Mouse (Mus musculus) ES-E14 (cell line): ENCODE data around the gene Naa10. TPM values are rescaled to one million over a fixed set of nuclear protein-coding genes. Genes with fewer than 3 reads are reported as not detected.
A peak's percentile ranks its signal among the peaks of the same experiment; 100 is the strongest.

Experiments
- DNase-seq: peaks from one replicate; pipeline ENCODE4 v3.0.0-alpha.2; 2013; ENCODE audit warnings: low read depth, low spot score
- H3K27ac ChIP-seq: 2 replicates; pipeline ENCODE4 v1.5.1; 2012; ENCODE audit warnings: low read depth, mild to moderate bottlenecking, low read length, moderate library complexity, mixed read lengths; ENCODE audit not compliant: poor library complexity, insufficient read depth, severe bottlenecking
- H3K36me3 ChIP-seq: 2 replicates; pipeline ENCODE4 v1.6.1; 2012; ENCODE audit warnings: mild to moderate bottlenecking, low read length, moderate library complexity, mixed read lengths; ENCODE audit not compliant: control insufficient read depth, poor library complexity, insufficient read depth, severe bottlenecking
- H3K4me1 ChIP-seq, 2 experiments: fragments of 150-350 bp in 1 of 2; sonication (generic) in 1 of 2; 2 replicates each; pipeline ENCODE4 v1.6.1; 2012; ENCODE audit warnings: low read length in 2 of 2, mild to moderate bottlenecking in 1 of 2, mixed read lengths in 1 of 2; ENCODE audit not compliant: control insufficient read depth in 2 of 2, insufficient read depth in 2 of 2, poor library complexity in 1 of 2
- H3K4me3 ChIP-seq, 2 experiments: fragments of 150-350 bp in 1 of 2; sonication (generic) in 1 of 2; 2 replicates each; pipeline ENCODE4 v1.5.1; 2012; ENCODE audit warnings: low read length in 2 of 2, low read depth in 1 of 2, mild to moderate bottlenecking in 1 of 2, mixed read lengths in 1 of 2; ENCODE audit not compliant: insufficient read depth in 1 of 2, poor library complexity in 1 of 2, severe bottlenecking in 1 of 2
- H3K9ac ChIP-seq: 2 replicates; pipeline ENCODE4 v1.6.1; 2012; ENCODE audit warnings: low read depth, mild to moderate bottlenecking, low read length, mixed read lengths; ENCODE audit not compliant: poor library complexity, insufficient read depth, severe bottlenecking
- H3K9me3 ChIP-seq: fragments of 150-350 bp; sonication (generic); 2 replicates; pipeline ENCODE4 v1.6.1; 2012; ENCODE audit warnings: low read depth, mild to moderate bottlenecking, low read length; ENCODE audit not compliant: control insufficient read depth, insufficient read depth
- CHD2 ChIP-seq: IDR thresholded peaks from 2 replicates; pipeline ENCODE4 v1.6.1; 2014; ENCODE audit warnings: mild to moderate bottlenecking, low read depth, low read length, inconsistent platforms
- HCFC1 ChIP-seq: IDR thresholded peaks from 2 replicates; pipeline ENCODE4 v1.6.1; 2012; ENCODE audit warnings: low read length, inconsistent platforms, borderline replicate concordance; ENCODE audit not compliant: insufficient read depth
- MAFK ChIP-seq: IDR thresholded peaks from 2 replicates; pipeline ENCODE4 v1.6.1; 2014; ENCODE audit warnings: mild to moderate bottlenecking, low read depth, low read length, inconsistent platforms; ENCODE audit not compliant: insufficient read depth
- ZC3H11A ChIP-seq: IDR thresholded peaks from 2 replicates; pipeline ENCODE4 v1.6.1; 2012; ENCODE audit warnings: low read depth, mild to moderate bottlenecking, inconsistent platforms, low read length, borderline replicate concordance
- ZNF384 ChIP-seq: IDR thresholded peaks from 2 replicates; pipeline ENCODE4 v1.6.1; 2012; ENCODE audit warnings: low read depth, low read length, inconsistent platforms
- in situ Hi-C, 2 experiments: fragments of 600-800 bp; cut with MboI; formaldehyde crosslinking; loops; one replicate each; pipeline ENCODE4 v1.15.1; 2025; ENCODE audit warnings: low sequenced_read_pairs in 2 of 2, inconsistent platforms in 1 of 2; ENCODE audit not compliant: unreplicated experiment in 2 of 2
- total RNA-seq: library from RNA; depleted of rRNA; stranded (reverse); fragments of 300-350 nt; gene quantifications from 2 replicates; pipeline ENCODE4 v1.2.3, GENCODE M21; 2012

The Naa10 gene
- total RNA-seq, 1 experiment, result 145 TPM

GRCm38 (mm10) chrX:73967177-73968075, 45.7 kb upstream of the Naa10 start:
- in situ Hi-C loops, result loop anchor here in 1 of 2 experiments (25.0 kb wide), 1 partner anchor 270 kb away; the partner anchor contains the start of gene Flna
- TF ChIP-seq ZNF384 (no peak), HCFC1 (peak; percentile 34; the same call in 1 of the 2 replicates)
- Histone ChIP-seq H3K9ac (peak overlapping the region; percentile 99), H3K4me3 (peak overlapping the region; percentile 97 to 98), H3K4me1 (peaks cover 2% of the 10 kb centered on the region in 2 experiments; a peak in 2 of 4 replicates), H3K27ac (peak overlapping the region; percentile 99), H3K36me3 (peaks cover 17% of the 10 kb centered on the region), H3K9me3 (no peaks in the 10 kb centered on the region)
- peak; percentile 62 for DNase-seq

GRCm38 (mm10) chrX:73966248-73967176, 44.8 kb upstream of the Naa10 start, which contains the start of gene Hcfc1:
Gene Hcfc1, minus strand, starts transcription at chrX:73966357.
- peak within 1 kb of the TSS; percentile 99 for H3K27ac ChIP-seq
- DNase-seq, result peak; percentile 65
- H3K4me1 ChIP-seq, result peaks cover 2% of the 10 kb centered on the region in 2 experiments; a peak in 2 of 4 replicates
- in situ Hi-C loops, result loop anchor here in 1 of 2 experiments (25.0 kb wide), 1 partner anchor 271 kb away; the partner anchor contains the start of gene Flna
- TF ChIP-seq HCFC1 (peak; percentile 7; the same call in 1 of the 2 replicates), ZNF384 (no peak)
- H3K4me3 ChIP-seq, result peak within 1 kb of the TSS; percentile 97 to 98
- peaks cover 21% of the 10 kb centered on the region for H3K36me3 ChIP-seq
- no peaks in the 10 kb centered on the region for H3K9me3 ChIP-seq
- peak within 1 kb of the TSS; percentile 99 for H3K9ac ChIP-seq

GRCm38 (mm10) chrX:73965307-73965706, 43.6 kb upstream of the Naa10 start:
- no peaks in the 10 kb centered on the region for H3K9me3 ChIP-seq
- peaks cover 31% of the 10 kb centered on the region for H3K36me3 ChIP-seq
- peak overlapping the region; percentile 97 to 98 for H3K4me3 ChIP-seq
- in situ Hi-C loops, result loop anchor here in 1 of 2 experiments (25.0 kb wide), 1 partner anchor 272 kb away; the partner anchor contains the start of gene Flna
- H3K9ac ChIP-seq, result peak overlapping the region; percentile 99
- DNase-seq, result no peak
- peak overlapping the region; percentile 99; the same call in 1 of the 2 replicates for H3K27ac ChIP-seq
- peaks cover 2% of the 10 kb centered on the region in 2 experiments; a peak in 2 of 4 replicates for H3K4me1 ChIP-seq
- TF ChIP-seq ZNF384, result no peak
- no peak for TF ChIP-seq MAFK
- no peak for TF ChIP-seq ZC3H11A
- no peak for TF ChIP-seq HCFC1
- TF ChIP-seq CHD2, result no peak

- TF ChIP-seq MAFK, result no peak
- TF ChIP-seq CHD2, result no peak
- no peak for TF ChIP-seq HCFC1
- TF ChIP-seq ZC3H11A, result no peak
- TF ChIP-seq ZNF384, result no peak
- peak overlapping the region; percentile 99 for H3K9ac ChIP-seq
- peaks cover 2% of the 10 kb centered on the region in 2 experiments; a peak in 2 of 4 replicates for H3K4me1 ChIP-seq
- peaks cover 37% of the 10 kb centered on the region for H3K36me3 ChIP-seq
- in situ Hi-C loops, result loop anchor here in 1 of 2 experiments (25.0 kb wide), 1 partner anchor 273 kb away; the partner anchor contains the start of gene Flna
- 0 out of 2 replicates have a peak overlapping the region, but pooled peaks have one; percentile 43 for H3K27ac ChIP-seq
- no peaks in the 10 kb centered on the region for H3K9me3 ChIP-seq
- peak overlapping the region; percentile 97 to 98 for H3K4me3 ChIP-seq
- no peak for DNase-seq
Observed at GRCm38 (mm10) chrX:73964363-73964762, 42.6 kb upstream of the Naa10 start.
